Mouse (Mus musculus) liver, postnatal 0 days (tissue): ENCODE results near the gene Cep104.

Source experiments
- CTCF ChIP-seq: sonication (generic); IDR thresholded peaks from 2 replicates; pipeline ENCODE4 v1.5.1; 2016; ENCODE audit warnings: antibody characterized with exemption, low read depth
- EP300 ChIP-seq: IDR thresholded peaks from 2 replicates; pipeline ENCODE4 v1.6.1; 2016; ENCODE audit warnings: antibody characterized with exemption, low read depth, mild to moderate bottlenecking

DNA sequence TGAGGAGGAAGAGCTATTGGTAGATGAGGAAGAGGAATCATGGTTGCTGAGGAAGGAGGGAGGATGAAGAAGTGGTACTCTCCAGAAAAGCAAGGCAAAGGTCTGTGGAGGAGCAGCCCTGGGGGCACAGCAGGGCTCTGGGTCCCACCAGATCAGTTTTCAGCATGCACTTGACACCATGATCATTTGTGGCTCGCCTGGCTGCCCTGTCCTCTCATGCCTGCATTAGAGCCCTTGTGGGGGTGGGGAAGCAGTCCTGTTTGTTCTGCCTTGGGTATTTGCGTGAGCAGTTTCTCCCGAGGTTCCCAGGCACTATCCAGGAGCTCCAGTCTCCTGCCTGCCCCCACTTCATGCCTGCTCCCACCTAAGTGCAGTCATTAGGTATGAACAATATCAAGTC, 62.1 kb downstream of the Cep104 start:
- TF ChIP-seq CTCF = no peak
- no peak for TF ChIP-seq EP300
